7 mouse cellular contexts compared by ENCODE assay signal in genomic region chr7:44428171-44428950, GRCm38 (mm10). TPM values are rescaled to one million over a fixed set of nuclear protein-coding genes. Genes with fewer than 3 reads are reported as not detected.
A peak's percentile ranks its signal among the peaks of the same experiment; 100 is the strongest.
DNase-seq lines count a peak whose midpoint lies in the region; ATAC-seq lines count a peak whose summit lies in the region.

No protein-coding gene starts in this region.

- peaks cover 58% of the 10 kb centered on the region for H3K27me3 ChIP-seq in lung, embryonic 15.5 days
- no peaks in the 10 kb centered on the region for H3K27me3 ChIP-seq in hindbrain, embryonic 16.5 days (replicated peaks; ENCODE audit: control insufficient read depth, insufficient read depth, low read length)
- H3K27me3 ChIP-seq in neural tube, embryonic 13.5 days: no peaks in the 10 kb centered on the region

- no peak for ATAC-seq in lung, embryonic 15.5 days (ENCODE audit: borderline replicate concordance, extremely low read depth, low FRiP score, low TSS enrichment)
- ATAC-seq in hindbrain, embryonic 16.5 days: peak; percentile 27
- peak; percentile 36; the same call in 1 of the 2 replicates for ATAC-seq in neural tube, embryonic 13.5 days (ENCODE audit: low read depth)

- no peaks in the 10 kb centered on the region for H3K9me3 ChIP-seq in lung, embryonic 15.5 days
- no peaks in the 10 kb centered on the region for H3K9me3 ChIP-seq in hindbrain, embryonic 16.5 days (ENCODE audit: control insufficient read depth, low read length)
- no peaks in the 10 kb centered on the region for H3K9me3 ChIP-seq in neural tube, embryonic 13.5 days

- peak overlapping the region; percentile 80 for H3K4me2 ChIP-seq in lung, embryonic 15.5 days
- peak overlapping the region; percentile 85 for H3K4me2 ChIP-seq in hindbrain, embryonic 16.5 days (ENCODE audit: low read length)
- H3K4me2 ChIP-seq in neural tube, embryonic 13.5 days: peak overlapping the region; percentile 94

- no peak overlapping the region for H3K9ac ChIP-seq in lung, embryonic 15.5 days
- peak overlapping the region; percentile 99 for H3K9ac ChIP-seq in hindbrain, embryonic 16.5 days (ENCODE audit: low read depth, low read length)
- H3K9ac ChIP-seq in neural tube, embryonic 13.5 days: peak overlapping the region; percentile 97

- no peak for DNase-seq in lung, adult 18-20 months
- DNase-seq in embryo, embryonic 11 days: peak; percentile 80
- DNase-seq in yolk sac, embryonic 10.5 days (ENCODE audit: low spot score): no peak
- no peak for DNase-seq in adrenal gland, postnatal 25 days

- H3K36me3 ChIP-seq in lung, embryonic 15.5 days: no peaks in the 10 kb centered on the region
- no peaks in the 10 kb centered on the region for H3K36me3 ChIP-seq in hindbrain, embryonic 16.5 days (ENCODE audit: control insufficient read depth, insufficient read depth, low read length)
- no peaks in the 10 kb centered on the region for H3K36me3 ChIP-seq in neural tube, embryonic 13.5 days

- H3K4me1 ChIP-seq in lung, embryonic 15.5 days: peaks cover 7% of the 10 kb centered on the region; the same call in 1 of the 2 replicates
- peaks cover 32% of the 10 kb centered on the region for H3K4me1 ChIP-seq in hindbrain, embryonic 16.5 days (ENCODE audit: control insufficient read depth, insufficient read depth, low read depth, low read length)
- H3K4me1 ChIP-seq in neural tube, embryonic 13.5 days (replicated peaks): peaks cover 55% of the 10 kb centered on the region

- WGBS in lung, embryonic 15.5 days: 1% methylated on average over 16 of the region's 38 CpGs
- 1% methylated on average over 17 of the region's 38 CpGs for WGBS in hindbrain, embryonic 16.5 days
- WGBS in neural tube, embryonic 13.5 days: 2% methylated on average over 14 of the region's 38 CpGs

- H3K27ac ChIP-seq in lung, embryonic 15.5 days: no peak overlapping the region
- peak overlapping the region; percentile 99 for H3K27ac ChIP-seq in hindbrain, embryonic 16.5 days (ENCODE audit: low read depth, low read length)
- peak overlapping the region; percentile 99 for H3K27ac ChIP-seq in neural tube, embryonic 13.5 days (replicated peaks)

- H3K4me3 ChIP-seq in lung, embryonic 15.5 days: peak overlapping the region; percentile 49
- H3K4me3 ChIP-seq in hindbrain, embryonic 16.5 days (ENCODE audit: low read length): peak overlapping the region; percentile 80
- H3K4me3 ChIP-seq in neural tube, embryonic 13.5 days: peak overlapping the region; percentile 77

RNA-seq across cellular contexts. Expression of gene Lrrc4b, which starts 0.5 kb away (rescaled TPM):
- polyA plus RNA-seq in lung, embryonic 15.5 days (2015; fragmentation: Nextera tagmentation; extraction: Ambion mirVana): 0.88 and 0.98 TPM in 2 replicates
- polyA plus RNA-seq in hindbrain, embryonic 16.5 days (2015; fragmentation: Nextera tagmentation; extraction: Ambion mirVana): 12.4 and 12.6 TPM in 2 replicates
- polyA plus RNA-seq in neural tube, embryonic 13.5 days (2015; fragmentation: Nextera tagmentation; extraction: Ambion mirVana): 11.3 and 13.3 TPM in 2 replicates
- total RNA-seq in adrenal gland, postnatal 25 days (2021): 4.3 and 5.8 TPM in 2 replicates

RNA-seq across cellular contexts. Expression of gene Aspdh, which starts 36.8 kb away (rescaled TPM):
- polyA plus RNA-seq in lung, embryonic 15.5 days (2015; fragmentation: Nextera tagmentation; extraction: Ambion mirVana): 0.62 and 0.88 TPM in 2 replicates
- polyA plus RNA-seq in hindbrain, embryonic 16.5 days (2015; fragmentation: Nextera tagmentation; extraction: Ambion mirVana): 3.1 and 3.9 TPM in 2 replicates
- polyA plus RNA-seq in neural tube, embryonic 13.5 days (2015; fragmentation: Nextera tagmentation; extraction: Ambion mirVana): 1.6 and 2.9 TPM in 2 replicates
- total RNA-seq in adrenal gland, postnatal 25 days (2021): 0.61 and 1.9 TPM in 2 replicates

RNA-seq across cellular contexts. Expression of gene Josd2, which starts 39.4 kb away (rescaled TPM):
- polyA plus RNA-seq in lung, embryonic 15.5 days (2015; fragmentation: Nextera tagmentation; extraction: Ambion mirVana): 109 and 111 TPM in 2 replicates
- 42.5 and 46.2 TPM in 2 replicates for polyA plus RNA-seq in hindbrain, embryonic 16.5 days (2015; fragmentation: Nextera tagmentation; extraction: Ambion mirVana)
- polyA plus RNA-seq in neural tube, embryonic 13.5 days (2015; fragmentation: Nextera tagmentation; extraction: Ambion mirVana): 49.9 and 54.3 TPM in 2 replicates
- total RNA-seq in adrenal gland, postnatal 25 days (2021): 43.9 and 49.2 TPM in 2 replicates

RNA-seq across cellular contexts. Expression of gene 1700008O03Rik, which starts 42.7 kb away (rescaled TPM):
- 1.1 and 1.4 TPM in 2 replicates for polyA plus RNA-seq in lung, embryonic 15.5 days (2015; fragmentation: Nextera tagmentation; extraction: Ambion mirVana)
- polyA plus RNA-seq in hindbrain, embryonic 16.5 days (2015; fragmentation: Nextera tagmentation; extraction: Ambion mirVana): 3.6 and 3.8 TPM in 2 replicates
- polyA plus RNA-seq in neural tube, embryonic 13.5 days (2015; fragmentation: Nextera tagmentation; extraction: Ambion mirVana): 1.0 and 1.5 TPM in 2 replicates
- 2.3 TPM in 1 of 2 replicates, not detected in the other for total RNA-seq in adrenal gland, postnatal 25 days (2021)

RNA-seq across cellular contexts. Expression of gene Syt3, which starts 44.5 kb away (rescaled TPM):
- 2.1 and 2.3 TPM in 2 replicates for polyA plus RNA-seq in lung, embryonic 15.5 days (2015; fragmentation: Nextera tagmentation; extraction: Ambion mirVana)
- polyA plus RNA-seq in hindbrain, embryonic 16.5 days (2015; fragmentation: Nextera tagmentation; extraction: Ambion mirVana): 74.8 and 75.6 TPM in 2 replicates
- 24.9 and 28.4 TPM in 2 replicates for polyA plus RNA-seq in neural tube, embryonic 13.5 days (2015; fragmentation: Nextera tagmentation; extraction: Ambion mirVana)
- total RNA-seq in adrenal gland, postnatal 25 days (2021): 4.1 and 5.7 TPM in 2 replicates
